10 mouse cellular contexts compared by ENCODE assay signal in genomic region chr14:75444486-75445105, GRCm38 (mm10). TPM values are rescaled to one million over a fixed set of nuclear protein-coding genes. Genes with fewer than 3 reads are reported as not detected.
A peak's percentile ranks its signal among the peaks of the same experiment; 100 is the strongest.
DNase-seq lines count a peak whose midpoint lies in the region; ATAC-seq and TF ChIP-seq lines count a peak whose summit lies in the region.
"Had no signal": no experiment of that assay in that cellular context is flagged by ENCODE, and none has a peak within 500 bp of the region (broad histone marks: within the 10 kb centered on the region; RNA-seq: fewer than 3 reads in every experiment).

No protein-coding gene starts in this region.

- TF ChIP-seq CTCF in thymus, adult 2 months (IDR thresholded peaks at IDR 0.05; ENCODE audit: borderline replicate concordance, control insufficient read depth, extremely low read depth, insufficient read depth, low read length, poor library complexity), result no peak
- no peak for TF ChIP-seq CTCF in lung, postnatal 0 days (IDR thresholded peaks at IDR 0.05)

- WGBS in thymus, adult 2 months, result 76% methylated on average over 11 of the region's 11 CpGs
- 60% methylated on average over 11 of the region's 11 CpGs for WGBS in lung, postnatal 0 days

- DNase-seq in left cerebral cortex, adult 11 months (ENCODE audit: low spot score), result peak; percentile 58
- no peak for DNase-seq in left cerebral cortex, postnatal 4 days
- peak; percentile 85 for DNase-seq in brain, adult 2 months (ENCODE audit: low read depth, low spot score)
- DNase-seq in left cerebral cortex, adult 9 months (ENCODE audit: low spot score in 2 of 2), result peak; percentile 64 to 73
- DNase-seq in thymus, adult 2 months, result peak; percentile 40
- DNase-seq in kidney, adult 18-20 months, result no peak
- no peak for DNase-seq in lung, postnatal 0 days (ENCODE audit: low spot score)
- no peak for DNase-seq in kidney, postnatal 14 days

- no peak overlapping the region for H3K4me2 ChIP-seq in lung, postnatal 0 days (replicated peaks; ENCODE audit: low read depth, low read length)

- no peaks in the 10 kb centered on the region for H3K36me3 ChIP-seq in thymus, adult 2 months (ENCODE audit: control insufficient read depth, insufficient read depth, low read length)
- no peaks in the 10 kb centered on the region for H3K36me3 ChIP-seq in lung, postnatal 0 days (ENCODE audit: insufficient read depth, low read length)

- H3K4me3 ChIP-seq in thymus, adult 2 months (ENCODE audit: control insufficient read depth, insufficient read depth, low read length), result no peak overlapping the region
- H3K4me3 ChIP-seq in lung, postnatal 0 days (ENCODE audit: low read depth, low read length), result no peak overlapping the region

- H3K27ac ChIP-seq in thymus, adult 2 months (ENCODE audit: control insufficient read depth, insufficient read depth, low read length), result peak overlapping the region; percentile 22
- H3K27ac ChIP-seq in lung, postnatal 0 days (ENCODE audit: low read length), result no peak overlapping the region

- H3K9ac ChIP-seq in lung, postnatal 0 days (replicated peaks; ENCODE audit: low read depth), result no peak overlapping the region

- no peak for ATAC-seq in lung, postnatal 0 days

- intact Hi-C loops in left cerebral cortex, postnatal 4 days (cut with DNase I), result no loop called here

- peaks cover 19% of the 10 kb centered on the region for H3K4me1 ChIP-seq in thymus, adult 2 months (replicated peaks; ENCODE audit: control insufficient read depth, insufficient read depth, low read length)
- H3K4me1 ChIP-seq in lung, postnatal 0 days (ENCODE audit: insufficient read depth, low read depth, low read length), result peaks cover 6% of the 10 kb centered on the region; the same call in 1 of the 2 replicates

- TF ChIP-seq POLR2A in thymus, adult 2 months (IDR thresholded peaks at IDR 0.05; ENCODE audit: control insufficient read depth, extremely low read depth, insufficient read depth, low read length, poor library complexity), result no peak

- no peaks in the 10 kb centered on the region for H3K27me3 ChIP-seq in thymus, adult 2 months (ENCODE audit: control insufficient read depth, insufficient read depth, low read length)
- H3K27me3 ChIP-seq in lung, postnatal 0 days (replicated peaks; ENCODE audit: insufficient read depth, low read length), result no peaks in the 10 kb centered on the region

- TF ChIP-seq EP300 in lung, postnatal 0 days (IDR thresholded peaks at IDR 0.05), result no peak

- no peaks in the 10 kb centered on the region for H3K9me3 ChIP-seq in lung, postnatal 0 days (ENCODE audit: low read length)
- H3K9me3 ChIP-seq: megakaryocyte, embryonic 14.5 days had no signal

RNA-seq across cellular contexts. Expression of gene Siah3, which starts 11.2 kb away (rescaled TPM):
- 10 to 100 TPM in 1 of 2 experiments, 1 to 10 TPM in 1; 9.5 to 10.1 TPM for total RNA-seq in left cerebral cortex, postnatal 4 days (2021)
- polyA plus RNA-seq in thymus, adult 2 months (2012; rRNA removed), result 0.05 and 0.11 TPM in 2 replicates
- polyA plus RNA-seq in lung, postnatal 0 days (2015; fragmentation: Nextera tagmentation; extraction: Ambion mirVana), result not detected in 2 replicates
- total RNA-seq: heart, adult 8-10 months had no signal

Comparison
In these comparisons a context has a peak if more than half of its experiments do, and no peak if none do; other contexts are left out.
1. DNase-seq: peak in left cerebral cortex, adult 11 months (single experiment), brain, adult 2 months (single experiment), left cerebral cortex, adult 9 months (2 of 2) and thymus, adult 2 months (single experiment); none in left cerebral cortex, postnatal 4 days (single experiment), kidney, adult 18-20 months (single experiment), lung, postnatal 0 days (single experiment) and kidney, postnatal 14 days (single experiment).